In the genomic region with DNA sequence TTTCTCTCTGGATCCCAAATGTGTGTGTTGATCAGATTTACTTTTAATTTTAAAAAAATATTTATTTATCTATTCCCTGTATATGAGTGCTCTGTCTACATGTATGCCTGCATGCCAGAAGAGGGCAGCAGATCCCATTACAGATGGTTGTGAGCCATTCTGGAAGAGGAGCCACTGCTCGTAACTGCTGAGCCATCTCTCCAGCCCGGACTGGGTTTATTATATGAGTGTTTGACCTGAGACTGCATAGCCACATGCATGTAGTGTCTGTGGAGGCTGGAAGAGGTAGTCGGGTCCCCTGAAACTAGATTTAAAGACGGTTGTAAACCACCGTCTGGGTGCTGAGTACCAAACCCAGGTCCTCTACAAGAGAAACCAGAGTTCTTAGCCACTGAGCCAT, we compare ENCODE assay signal across 8 mouse cellular contexts. TPM values are rescaled to one million over a fixed set of nuclear protein-coding genes. Genes with fewer than 3 reads are reported as not detected.
A peak's percentile ranks its signal among the peaks of the same experiment; 100 is the strongest.
DNase-seq lines count a peak whose midpoint lies in the region; ATAC-seq and TF ChIP-seq lines count a peak whose summit lies in the region.

No protein-coding gene starts in this region.

- peak; percentile 79 for TF ChIP-seq CTCF in layer of hippocampus, adult 2 months (conservative IDR thresholded peaks at IDR 0.05)
- no peak for TF ChIP-seq CTCF in olfactory bulb, adult 2 months (IDR thresholded peaks at IDR 0.05; ENCODE audit: insufficient read depth, low read depth, low read length)

- 0 out of 2 replicates have a peak, but pooled peaks have one; percentile 16 for ATAC-seq in erythroid progenitor cell, adult 5-6 weeks (replicated peaks; ENCODE audit: low FRiP score, poor library complexity, severe bottlenecking)
- ATAC-seq in intestine, embryonic 15.5 days = 0 out of 2 replicates have a peak, but pooled peaks have one; percentile 19
- no peak for ATAC-seq in liver, embryonic 16.5 days (ENCODE audit: low read depth)

- WGBS in intestine, embryonic 15.5 days = 68% methylated on average over 5 of the region's 5 CpGs
- 58% methylated on average over 5 of the region's 5 CpGs for WGBS in liver, embryonic 16.5 days (ENCODE audit: insufficient replicate concordance)
- WGBS in olfactory bulb, adult 2 months = 59% methylated on average over 5 of the region's 5 CpGs

- TF ChIP-seq POLR2A in olfactory bulb, adult 2 months (IDR thresholded peaks at IDR 0.05; ENCODE audit: insufficient read depth, low read depth, low read length) = no peak

- H3K9ac ChIP-seq in intestine, embryonic 15.5 days = no peak overlapping the region
- no peak overlapping the region; the same call in 1 of the 2 replicates for H3K9ac ChIP-seq in liver, embryonic 16.5 days (ENCODE audit: low read depth, low read length)

- H3K27me3 ChIP-seq in intestine, embryonic 15.5 days (replicated peaks) = no peaks in the 10 kb centered on the region
- no peaks in the 10 kb centered on the region for H3K27me3 ChIP-seq in liver, embryonic 16.5 days (ENCODE audit: control insufficient read depth, insufficient read depth, low read depth, low read length)

- H3K36me3 ChIP-seq in intestine, embryonic 15.5 days = no peaks in the 10 kb centered on the region
- no peaks in the 10 kb centered on the region for H3K36me3 ChIP-seq in liver, embryonic 16.5 days (ENCODE audit: control insufficient read depth, insufficient read depth)

- no peak overlapping the region; the same call in 1 of the 2 replicates for H3K4me3 ChIP-seq in layer of hippocampus, adult 2 months
- peak overlapping the region; percentile 51 for H3K4me3 ChIP-seq in intestine, embryonic 15.5 days (replicated peaks)
- H3K4me3 ChIP-seq in liver, embryonic 16.5 days (ENCODE audit: low read depth, low read length) = peak overlapping the region; percentile 71
- H3K4me3 ChIP-seq in olfactory bulb, adult 2 months (ENCODE audit: insufficient read depth, low read depth, low read length) = no peak overlapping the region

- DNase-seq in layer of hippocampus, adult 2 months (ENCODE audit: low spot score in 2 of 2) = peak; percentile 29 to 33
- DNase-seq in layer of hippocampus, adult 8-10 months (ENCODE audit: low spot score in 2 of 2) = no peak
- DNase-seq in ZHBTc4 (ENCODE audit: low read depth, low spot score) = peak; percentile 75
- DNase-seq in layer of hippocampus, adult 9-10 months (ENCODE audit: low spot score) = no peak

- H3K4me2 ChIP-seq in intestine, embryonic 15.5 days (replicated peaks) = peak overlapping the region; percentile 70
- peak overlapping the region; percentile 54 for H3K4me2 ChIP-seq in liver, embryonic 16.5 days (ENCODE audit: low read depth, low read length)

- peak overlapping the region; percentile 94 for H3K27ac ChIP-seq in layer of hippocampus, adult 2 months
- 0 out of 2 replicates have a peak overlapping the region, but pooled peaks have one; percentile 27 for H3K27ac ChIP-seq in intestine, embryonic 15.5 days
- H3K27ac ChIP-seq in liver, embryonic 16.5 days (ENCODE audit: low read length) = no peak overlapping the region
- peak overlapping the region; percentile 78; the same call in 1 of the 2 replicates for H3K27ac ChIP-seq in olfactory bulb, adult 2 months (ENCODE audit: insufficient read depth, low read depth, low read length)

- H3K4me1 ChIP-seq in intestine, embryonic 15.5 days (replicated peaks) = peaks cover 9% of the 10 kb centered on the region; the same call in 1 of the 2 replicates
- peaks cover 6% of the 10 kb centered on the region for H3K4me1 ChIP-seq in liver, embryonic 16.5 days (ENCODE audit: control insufficient read depth, low read depth, low read length)
- H3K4me1 ChIP-seq in olfactory bulb, adult 2 months (ENCODE audit: control insufficient read depth, insufficient read depth, low read length) = peaks cover 2% of the 10 kb centered on the region; the same call in 1 of the 2 replicates

- H3K9me3 ChIP-seq in intestine, embryonic 15.5 days = no peaks in the 10 kb centered on the region
- H3K9me3 ChIP-seq in liver, embryonic 16.5 days (replicated peaks; ENCODE audit: control insufficient read depth, low read length) = no peaks in the 10 kb centered on the region

RNA-seq across cellular contexts. Expression of gene Isoc2b, which starts 5.0 kb away (rescaled TPM):
- 1 to 10 TPM; 4.7 to 5.6 TPM for total RNA-seq in layer of hippocampus, adult 2 months (2021)
- 1 to 10 TPM; 4.7 to 8.9 (median 6.9) TPM for total RNA-seq in layer of hippocampus, adult 8-10 months (2022)
- total RNA-seq in erythroid progenitor cell, adult 5-6 weeks (2015; ENCODE audit: low replicate concordance) = not detected in 2 replicates
- total RNA-seq in erythroid progenitor cell, adult 5-6 weeks (2017; ENCODE audit: low replicate concordance) = 1.5 TPM in 1 of 2 replicates, not detected in the other
- 9.7 and 15.5 TPM in 2 replicates for polyA plus RNA-seq in intestine, embryonic 15.5 days (2015; fragmentation: Nextera tagmentation; extraction: Ambion mirVana)
- polyA plus RNA-seq in liver, embryonic 16.5 days (2015; fragmentation: Nextera tagmentation; extraction: Ambion mirVana) = 4.1 and 4.8 TPM in 2 replicates
- not detected in 2 replicates for polyA plus RNA-seq in olfactory bulb, adult 2 months (2012; ENCODE audit: insufficient read depth, insufficient read length, low replicate concordance, missing spikeins)

RNA-seq across cellular contexts. Expression of gene Isoc2a, which starts 11.9 kb away (rescaled TPM):
- total RNA-seq in layer of hippocampus, adult 2 months (2021) = 10 to 100 TPM; 13.0 to 13.4 TPM
- total RNA-seq in layer of hippocampus, adult 8-10 months (2022) = 10 to 100 TPM; 13.7 to 16.0 (median 14.2) TPM
- 2.2 TPM in 1 of 2 replicates, not detected in the other for total RNA-seq in erythroid progenitor cell, adult 5-6 weeks (2015; ENCODE audit: low replicate concordance)
- total RNA-seq in erythroid progenitor cell, adult 5-6 weeks (2017; ENCODE audit: low replicate concordance) = 0.26 and 1.8 TPM in 2 replicates
- 0.68 and 1.0 TPM in 2 replicates for polyA plus RNA-seq in intestine, embryonic 15.5 days (2015; fragmentation: Nextera tagmentation; extraction: Ambion mirVana)
- polyA plus RNA-seq in liver, embryonic 16.5 days (2015; fragmentation: Nextera tagmentation; extraction: Ambion mirVana) = 0.49 and 0.89 TPM in 2 replicates
- not detected in 2 replicates for polyA plus RNA-seq in olfactory bulb, adult 2 months (2012; ENCODE audit: insufficient read depth, insufficient read length, low replicate concordance, missing spikeins)

RNA-seq across cellular contexts. Expression of gene Shisa7, which starts 20.6 kb away (rescaled TPM):
- total RNA-seq in layer of hippocampus, adult 2 months (2021) = 100 to 1,000 TPM; 172 to 204 TPM
- 100 to 1,000 TPM; 133 to 179 (median 153) TPM for total RNA-seq in layer of hippocampus, adult 8-10 months (2022)
- total RNA-seq in erythroid progenitor cell, adult 5-6 weeks (2015; ENCODE audit: low replicate concordance) = not detected in 2 replicates
- total RNA-seq in erythroid progenitor cell, adult 5-6 weeks (2017; ENCODE audit: low replicate concordance) = not detected in 2 replicates
- 0.21 and 0.27 TPM in 2 replicates for polyA plus RNA-seq in intestine, embryonic 15.5 days (2015; fragmentation: Nextera tagmentation; extraction: Ambion mirVana)
- polyA plus RNA-seq in liver, embryonic 16.5 days (2015; fragmentation: Nextera tagmentation; extraction: Ambion mirVana) = not detected in 2 replicates
- polyA plus RNA-seq in olfactory bulb, adult 2 months (2012; ENCODE audit: insufficient read depth, insufficient read length, low replicate concordance, missing spikeins) = 146 TPM in 1 of 2 replicates, not detected in the other

RNA-seq across cellular contexts. Expression of gene Gm36210, which starts 41.2 kb away (rescaled TPM):
- under 1 TPM in 1 of 2 experiments, not detected in 1; 0.28 TPM for total RNA-seq in layer of hippocampus, adult 2 months (2021)
- under 1 TPM; 0.29 to 0.77 (median 0.39) TPM for total RNA-seq in layer of hippocampus, adult 8-10 months (2022)
- total RNA-seq in erythroid progenitor cell, adult 5-6 weeks (2015; ENCODE audit: low replicate concordance) = not detected in 2 replicates
- total RNA-seq in erythroid progenitor cell, adult 5-6 weeks (2017; ENCODE audit: low replicate concordance) = not detected in 2 replicates
- polyA plus RNA-seq in intestine, embryonic 15.5 days (2015; fragmentation: Nextera tagmentation; extraction: Ambion mirVana) = not detected in 2 replicates
- not detected in 2 replicates for polyA plus RNA-seq in liver, embryonic 16.5 days (2015; fragmentation: Nextera tagmentation; extraction: Ambion mirVana)
- polyA plus RNA-seq in olfactory bulb, adult 2 months (2012; ENCODE audit: insufficient read depth, insufficient read length, low replicate concordance, missing spikeins) = not detected in 2 replicates

RNA-seq across cellular contexts. Expression of gene Zfp628, which starts 49.9 kb away (rescaled TPM):
- total RNA-seq in layer of hippocampus, adult 2 months (2021) = 10 to 100 TPM; 15.0 to 15.8 TPM
- 10 to 100 TPM; 13.0 to 15.3 (median 13.9) TPM for total RNA-seq in layer of hippocampus, adult 8-10 months (2022)
- 7.1 and 8.6 TPM in 2 replicates for total RNA-seq in erythroid progenitor cell, adult 5-6 weeks (2015; ENCODE audit: low replicate concordance)
- 4.6 and 11.6 TPM in 2 replicates for total RNA-seq in erythroid progenitor cell, adult 5-6 weeks (2017; ENCODE audit: low replicate concordance)
- 2.9 and 3.4 TPM in 2 replicates for polyA plus RNA-seq in intestine, embryonic 15.5 days (2015; fragmentation: Nextera tagmentation; extraction: Ambion mirVana)
- polyA plus RNA-seq in liver, embryonic 16.5 days (2015; fragmentation: Nextera tagmentation; extraction: Ambion mirVana) = 1.4 and 1.9 TPM in 2 replicates
- not detected in 2 replicates for polyA plus RNA-seq in olfactory bulb, adult 2 months (2012; ENCODE audit: insufficient read depth, insufficient read length, low replicate concordance, missing spikeins)

Comparison
In these comparisons a context has a peak if more than half of its experiments do, and no peak if none do; other contexts are left out.
1. DNase-seq: peak in layer of hippocampus, adult 2 months (2 of 2) and ZHBTc4 (single experiment); none in layer of hippocampus, adult 8-10 months (0 of 2) and layer of hippocampus, adult 9-10 months (single experiment).
2. H3K4me3 ChIP-seq: peak in intestine, embryonic 15.5 days (single experiment) and liver, embryonic 16.5 days (single experiment); none in layer of hippocampus, adult 2 months (single experiment) and olfactory bulb, adult 2 months (single experiment).
3. RNA of gene Isoc2a, which starts 11.9 kb away (total RNA-seq): 13.7 to 16.0 TPM in layer of hippocampus, adult 8-10 months and 13.0 to 13.4 TPM in layer of hippocampus, adult 2 months; 0.26 to 2.2 TPM in erythroid progenitor cell, adult 5-6 weeks; every median in the first group is over 4 times any median in the second.
4. RNA of gene Shisa7, which starts 20.6 kb away (total RNA-seq): 172 to 204 TPM in layer of hippocampus, adult 2 months and 133 to 179 TPM in layer of hippocampus, adult 8-10 months; not detected in erythroid progenitor cell, adult 5-6 weeks; every median in the first group is over 100 times any median in the second.